Mouse (Mus musculus): ENCODE measurements around the gene Nav1. TPM values are rescaled to one million over a fixed set of nuclear protein-coding genes. Genes with fewer than 3 reads are reported as not detected.
A peak's percentile ranks its signal among the peaks of the same experiment; 100 is the strongest.

Gene Nav1
- polyA plus RNA-seq, 1 experiment from 2014 or later: 25.6 TPM

DNA sequence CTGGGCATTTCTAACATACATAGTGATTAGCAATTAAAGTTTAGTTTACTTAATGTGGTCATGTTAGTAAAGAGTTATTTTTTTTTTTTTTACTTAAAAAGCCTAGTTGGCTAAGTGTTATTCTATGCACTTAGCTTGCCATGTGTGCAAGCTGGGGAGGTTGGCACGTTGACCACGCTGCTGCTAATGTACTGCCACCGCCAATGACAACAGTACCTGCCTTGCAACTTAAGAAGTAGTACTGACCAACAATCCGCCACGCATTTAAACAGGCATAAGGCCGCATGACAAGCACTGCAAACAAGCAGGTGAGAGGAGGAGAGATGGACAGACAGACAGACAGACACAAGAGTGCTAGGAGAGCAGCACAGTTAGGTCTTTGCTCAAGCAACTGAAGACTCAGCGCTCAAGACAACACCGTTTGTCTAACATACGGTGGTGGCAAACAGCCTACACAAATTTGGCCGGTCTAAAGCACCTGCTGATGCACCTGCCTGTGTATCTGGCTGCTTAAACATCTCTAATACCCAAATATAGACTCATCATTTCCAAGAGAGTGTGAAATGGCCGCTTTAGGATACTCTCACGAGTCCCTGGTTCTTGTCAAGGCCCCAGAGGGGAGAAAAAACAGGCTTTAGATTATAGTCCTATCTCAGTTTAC is 610 bp downstream of the Nav1 start:
- Histone ChIP-seq H3K27me3 (ENCODE audit: control insufficient read depth, insufficient read depth, low read length) (no peaks in the 10 kb centered on the region), H3K4me2 (replicated peaks; ENCODE audit: low read depth, low read length) (no peak overlapping the region), H3K4me3 (ENCODE audit: low read depth, low read length) (no peak overlapping the region), H3K9me3 (ENCODE audit: control insufficient read depth, low read depth, low read length) (no peaks in the 10 kb centered on the region), H3K9ac (replicated peaks; ENCODE audit: low read depth, low read length) (no peak overlapping the region), H3K36me3 (ENCODE audit: control insufficient read depth, insufficient read depth, low read length) (no peaks in the 10 kb centered on the region), H3K27ac (ENCODE audit: low read length) (peak overlapping the region; percentile 61; the same call in 1 of the 2 replicates), H3K4me1 (ENCODE audit: control insufficient read depth, insufficient read depth, low read length) (peaks cover 5% of the 10 kb centered on the region; the same call in 1 of the 2 replicates)
- ATAC-seq (ENCODE audit: insufficient number of reproducible peaks, insufficient read depth, low FRiP score, low read depth): no peak
- WGBS: 88% methylated on average over 12 of the region's 12 CpGs

DNA sequence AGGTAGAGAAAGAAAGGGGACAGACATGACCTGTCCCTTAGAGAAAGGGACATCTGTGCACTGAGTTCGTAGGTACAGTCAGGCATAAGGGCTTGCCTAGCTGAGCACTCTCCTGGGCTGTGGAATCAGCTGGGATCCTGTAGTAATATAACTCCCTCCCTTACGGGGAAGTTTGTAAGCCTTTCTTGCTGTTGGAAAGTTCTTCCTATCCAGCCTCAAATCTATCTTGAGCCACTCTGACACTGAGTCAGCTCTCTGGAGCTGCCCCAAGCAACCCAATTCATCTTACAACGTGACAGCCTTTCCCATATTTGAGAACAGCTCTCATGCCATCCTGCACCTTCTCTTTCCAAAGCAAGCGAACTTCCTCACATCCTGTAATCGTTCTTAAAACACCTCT is 1.6 kb downstream of the Nav1 start:
- Histone ChIP-seq H3K4me3 (ENCODE audit: low read depth, low read length) (no peak overlapping the region), H3K9me3 (ENCODE audit: control insufficient read depth, low read depth, low read length) (no peaks in the 10 kb centered on the region), H3K27me3 (ENCODE audit: control insufficient read depth, insufficient read depth, low read length) (no peaks in the 10 kb centered on the region), H3K9ac (replicated peaks; ENCODE audit: low read depth, low read length) (no peak overlapping the region), H3K36me3 (ENCODE audit: control insufficient read depth, insufficient read depth, low read length) (no peaks in the 10 kb centered on the region), H3K27ac (ENCODE audit: low read length) (peak overlapping the region; percentile 61), H3K4me2 (replicated peaks; ENCODE audit: low read depth, low read length) (no peak overlapping the region), H3K4me1 (ENCODE audit: control insufficient read depth, insufficient read depth, low read length) (peaks cover 5% of the 10 kb centered on the region; the same call in 1 of the 2 replicates)
- 51% methylated on average over 5 of the region's 5 CpGs for WGBS
- peak; percentile 23; the same call in 1 of the 2 replicates for ATAC-seq (ENCODE audit: insufficient number of reproducible peaks, insufficient read depth, low FRiP score, low read depth)

DNA sequence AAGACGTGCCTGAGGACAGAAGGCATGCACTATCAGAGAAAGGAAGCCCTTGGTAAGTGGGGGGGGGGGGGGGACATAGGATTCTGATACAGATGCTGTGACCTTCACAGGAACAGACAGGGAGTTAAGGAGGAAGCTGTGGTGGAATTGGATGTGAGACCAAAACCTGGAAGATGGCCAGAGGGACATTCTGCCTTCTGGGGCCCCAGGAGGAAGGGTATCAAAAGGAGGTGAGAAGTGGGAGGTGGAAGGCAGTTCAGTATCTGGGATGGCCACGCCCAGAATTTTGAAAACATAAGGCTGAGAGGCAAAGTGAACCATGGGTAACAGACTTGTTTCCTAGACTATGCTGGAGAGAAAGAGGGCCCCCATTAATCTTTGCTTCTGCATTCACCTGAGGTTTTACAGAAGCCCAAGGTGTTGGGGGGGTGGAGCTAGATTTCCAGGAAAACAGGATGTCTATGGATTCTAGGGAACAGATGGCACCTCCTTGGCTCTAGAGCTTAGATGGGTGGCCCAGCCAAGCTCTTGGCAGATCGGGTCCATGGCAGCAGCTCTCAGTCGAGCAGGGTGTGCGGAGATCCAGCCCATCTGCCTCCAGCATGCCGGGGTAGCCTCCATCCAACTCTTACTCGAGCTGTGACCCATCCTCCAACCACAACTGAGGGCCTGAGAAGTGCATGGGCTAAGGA is 2.6 kb downstream of the Nav1 start:
- no peak for ATAC-seq (ENCODE audit: insufficient number of reproducible peaks, insufficient read depth, low FRiP score, low read depth)
- H3K9ac ChIP-seq (replicated peaks; ENCODE audit: low read depth, low read length): no peak overlapping the region
- peak overlapping the region; percentile 61; the same call in 1 of the 2 replicates for H3K27ac ChIP-seq (ENCODE audit: low read length)
- no peak overlapping the region for H3K4me3 ChIP-seq (ENCODE audit: low read depth, low read length)
- no peaks in the 10 kb centered on the region for H3K9me3 ChIP-seq (ENCODE audit: control insufficient read depth, low read depth, low read length)
- no peaks in the 10 kb centered on the region for H3K27me3 ChIP-seq (ENCODE audit: control insufficient read depth, insufficient read depth, low read length)
- no peak overlapping the region for H3K4me2 ChIP-seq (replicated peaks; ENCODE audit: low read depth, low read length)
- no peaks in the 10 kb centered on the region for H3K36me3 ChIP-seq (ENCODE audit: control insufficient read depth, insufficient read depth, low read length)
- H3K4me1 ChIP-seq (ENCODE audit: control insufficient read depth, insufficient read depth, low read length): peaks cover 5% of the 10 kb centered on the region; the same call in 1 of the 2 replicates
- 79% methylated on average over 7 of the region's 7 CpGs for WGBS

DNA sequence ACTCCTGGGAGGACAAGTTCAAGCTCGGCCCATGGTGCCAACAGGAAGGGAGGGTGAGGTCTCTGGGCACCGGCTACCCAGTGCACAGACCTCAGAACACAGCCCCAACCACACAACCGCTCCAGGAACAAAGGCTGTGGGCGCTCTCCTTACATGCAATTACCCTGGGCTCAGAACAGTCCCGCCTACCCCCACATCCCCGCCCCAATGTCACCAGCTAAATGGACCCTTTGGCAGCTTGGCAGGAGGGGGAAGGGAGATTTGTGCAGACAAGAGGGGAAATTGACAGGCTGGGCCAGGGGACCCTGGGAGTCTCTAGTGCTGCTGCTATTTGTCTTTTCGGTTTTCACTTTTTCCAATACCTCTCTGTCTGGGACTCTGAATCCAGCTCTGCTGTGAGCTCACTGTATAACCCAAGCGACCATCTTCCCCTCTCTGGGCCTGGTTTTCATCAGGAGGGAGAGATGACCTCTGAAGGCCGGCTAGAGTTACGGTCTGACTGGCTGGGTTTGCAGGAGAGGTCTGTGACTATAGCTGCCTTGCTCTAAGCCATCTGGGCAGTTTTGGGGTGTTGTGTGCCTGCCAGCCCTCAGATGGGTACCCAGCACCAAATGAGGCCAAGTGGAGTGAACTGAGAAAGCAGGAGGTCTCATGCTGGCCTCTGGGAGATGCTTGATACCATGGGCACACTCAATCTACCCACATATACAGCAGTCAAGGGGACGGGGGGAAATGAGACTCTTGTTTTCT is 3.8 kb downstream of the Nav1 start:
- Histone ChIP-seq H3K27me3 (ENCODE audit: control insufficient read depth, insufficient read depth, low read length) (no peaks in the 10 kb centered on the region), H3K36me3 (ENCODE audit: control insufficient read depth, insufficient read depth, low read length) (no peaks in the 10 kb centered on the region), H3K27ac (ENCODE audit: low read length) (no peak overlapping the region), H3K4me3 (ENCODE audit: low read depth, low read length) (no peak overlapping the region), H3K9ac (replicated peaks; ENCODE audit: low read depth, low read length) (no peak overlapping the region), H3K4me2 (replicated peaks; ENCODE audit: low read depth, low read length) (no peak overlapping the region), H3K9me3 (ENCODE audit: control insufficient read depth, low read depth, low read length) (no peaks in the 10 kb centered on the region), H3K4me1 (ENCODE audit: control insufficient read depth, insufficient read depth, low read length) (peaks cover 5% of the 10 kb centered on the region; the same call in 1 of the 2 replicates)
- ATAC-seq (ENCODE audit: insufficient number of reproducible peaks, insufficient read depth, low FRiP score, low read depth): no peak
- WGBS: 48% methylated on average over 11 of the region's 11 CpGs

DNA sequence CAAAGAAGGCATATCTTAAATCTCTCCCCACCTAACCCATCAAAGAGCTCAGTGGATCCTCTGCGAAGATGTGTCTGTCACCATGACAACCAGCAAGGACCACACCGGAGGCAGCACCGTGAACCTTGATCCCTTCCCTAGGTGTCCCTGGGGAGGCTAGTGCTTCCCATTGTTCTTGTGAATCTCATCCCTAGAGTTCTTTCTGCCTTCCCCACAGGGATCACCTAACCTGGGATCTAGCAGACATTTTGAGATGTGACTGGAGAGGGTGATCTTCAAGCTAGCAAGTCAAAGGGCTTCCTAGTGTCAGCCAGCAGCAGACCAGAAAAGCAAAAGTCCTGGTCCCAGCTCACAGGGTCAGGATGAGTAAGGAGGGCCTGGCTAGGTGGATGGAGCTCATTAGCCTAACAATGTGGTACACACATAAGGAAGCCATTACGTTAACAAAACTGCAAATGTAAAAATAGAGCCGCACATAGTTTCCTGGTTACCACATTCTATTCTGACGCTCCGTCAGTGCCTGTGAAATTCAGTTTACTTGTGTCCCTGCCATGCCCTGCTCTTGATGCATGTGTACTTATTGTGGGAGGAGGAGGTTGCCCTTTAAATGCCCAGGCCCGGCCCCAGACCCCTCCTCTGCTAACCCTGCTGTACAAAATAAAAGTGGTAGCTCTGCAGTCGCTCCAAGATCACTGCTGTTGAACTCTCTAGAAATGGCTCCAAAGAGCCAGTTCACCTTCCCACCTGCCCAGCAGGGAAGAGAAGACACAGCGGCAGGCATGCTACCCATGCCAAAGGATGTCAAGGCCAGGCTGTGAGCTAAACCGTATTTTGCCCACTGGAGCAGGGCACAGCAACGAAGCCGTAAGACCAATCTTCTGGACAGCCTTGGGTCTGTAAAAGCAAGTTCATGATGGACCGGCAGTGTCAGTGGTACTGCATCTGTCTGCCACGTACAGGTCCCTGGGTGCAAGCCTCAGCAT is 6.8 kb downstream of the Nav1 start:
- Histone ChIP-seq H3K4me2 (replicated peaks; ENCODE audit: low read depth, low read length) (no peak overlapping the region), H3K4me1 (ENCODE audit: control insufficient read depth, insufficient read depth, low read length) (peaks cover 13% of the 10 kb centered on the region; the same call in 1 of the 2 replicates), H3K9ac (replicated peaks; ENCODE audit: low read depth, low read length) (no peak overlapping the region), H3K36me3 (ENCODE audit: control insufficient read depth, insufficient read depth, low read length) (no peaks in the 10 kb centered on the region), H3K27me3 (ENCODE audit: control insufficient read depth, insufficient read depth, low read length) (no peaks in the 10 kb centered on the region), H3K27ac (ENCODE audit: low read length) (no peak overlapping the region), H3K4me3 (ENCODE audit: low read depth, low read length) (no peak overlapping the region), H3K9me3 (ENCODE audit: control insufficient read depth, low read depth, low read length) (no peaks in the 10 kb centered on the region)
- ATAC-seq (ENCODE audit: insufficient number of reproducible peaks, insufficient read depth, low FRiP score, low read depth): no peak
- 67% methylated on average over 15 of the region's 15 CpGs for WGBS

DNA sequence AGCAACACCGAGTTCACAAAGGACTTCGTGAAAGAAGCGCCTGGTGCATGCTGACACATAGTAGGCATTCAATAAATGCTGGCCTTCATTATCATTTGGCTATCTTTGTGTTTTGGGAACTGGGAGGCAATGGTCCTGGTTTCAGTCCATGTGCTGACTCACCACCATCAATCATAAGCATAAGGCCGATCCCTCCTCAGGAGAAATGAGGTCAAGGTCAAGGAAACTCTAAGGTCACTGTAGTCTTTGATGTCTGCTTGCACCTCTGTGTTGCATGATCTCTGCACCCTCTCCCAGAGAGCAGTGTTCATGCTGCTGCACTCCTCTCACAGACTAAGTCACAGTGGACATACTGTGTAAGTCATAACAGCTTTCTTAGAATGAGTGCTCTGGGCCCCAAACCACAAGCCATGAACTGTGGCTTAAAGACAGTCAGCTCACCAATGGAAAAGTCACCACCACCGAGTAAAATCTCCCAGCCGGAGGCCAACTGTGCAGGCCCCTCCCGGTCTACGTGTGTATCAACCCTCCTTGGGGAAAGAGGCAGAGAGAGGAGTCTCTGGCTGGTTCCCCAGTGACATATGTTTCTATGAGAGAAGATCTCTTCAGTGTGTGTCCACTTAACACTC is 8.7 kb downstream of the Nav1 start:
- Histone ChIP-seq H3K4me1 (ENCODE audit: control insufficient read depth, insufficient read depth, low read length) (peaks cover 13% of the 10 kb centered on the region; the same call in 1 of the 2 replicates), H3K27me3 (ENCODE audit: control insufficient read depth, insufficient read depth, low read length) (no peaks in the 10 kb centered on the region), H3K4me3 (ENCODE audit: low read depth, low read length) (no peak overlapping the region), H3K36me3 (ENCODE audit: control insufficient read depth, insufficient read depth, low read length) (no peaks in the 10 kb centered on the region), H3K9ac (replicated peaks; ENCODE audit: low read depth, low read length) (no peak overlapping the region), H3K27ac (ENCODE audit: low read length) (no peak overlapping the region), H3K4me2 (replicated peaks; ENCODE audit: low read depth, low read length) (no peak overlapping the region), H3K9me3 (ENCODE audit: control insufficient read depth, low read depth, low read length) (no peaks in the 10 kb centered on the region)
- ATAC-seq (ENCODE audit: insufficient number of reproducible peaks, insufficient read depth, low FRiP score, low read depth): no peak
- WGBS: 75% methylated on average over 8 of the region's 8 CpGs

DNA sequence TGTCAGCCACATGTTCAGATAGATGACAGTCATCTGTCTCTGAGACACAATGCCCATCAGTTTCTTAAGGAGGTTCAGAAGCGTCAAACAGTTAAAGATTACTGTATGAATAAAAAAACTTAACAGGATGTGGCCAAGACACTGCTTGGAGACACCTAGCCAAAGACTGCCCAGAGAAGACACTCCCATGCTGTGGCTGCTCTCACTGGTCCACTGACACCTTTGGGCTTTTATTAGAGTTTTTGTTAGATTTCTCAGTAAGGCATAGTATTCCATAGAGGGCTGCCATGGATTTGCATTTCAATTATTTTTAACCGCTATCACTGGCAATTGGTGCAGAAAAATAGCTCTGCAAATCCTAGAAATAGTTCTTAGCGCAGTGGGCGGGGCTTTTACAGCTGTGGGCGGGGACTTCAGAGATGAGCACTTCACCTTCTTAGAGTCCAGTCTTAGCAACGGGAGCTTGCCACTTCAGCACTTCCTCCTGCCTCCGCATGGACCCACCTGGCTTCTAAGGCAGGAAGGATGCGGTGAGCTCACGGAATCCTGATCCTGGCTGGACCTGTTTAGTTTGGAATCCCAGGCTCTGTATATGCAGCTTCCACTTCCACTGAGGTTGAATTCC is 12.7 kb downstream of the Nav1 start:
- Histone ChIP-seq H3K27ac (ENCODE audit: low read length) (no peak overlapping the region), H3K27me3 (ENCODE audit: control insufficient read depth, insufficient read depth, low read length) (no peaks in the 10 kb centered on the region), H3K4me2 (replicated peaks; ENCODE audit: low read depth, low read length) (no peak overlapping the region), H3K4me1 (ENCODE audit: control insufficient read depth, insufficient read depth, low read length) (peaks cover 8% of the 10 kb centered on the region; the same call in 1 of the 2 replicates), H3K36me3 (ENCODE audit: control insufficient read depth, insufficient read depth, low read length) (no peaks in the 10 kb centered on the region), H3K9ac (replicated peaks; ENCODE audit: low read depth, low read length) (no peak overlapping the region), H3K9me3 (ENCODE audit: control insufficient read depth, low read depth, low read length) (no peaks in the 10 kb centered on the region), H3K4me3 (ENCODE audit: low read depth, low read length) (no peak overlapping the region)
- 52% methylated on average over 9 of the region's 9 CpGs for WGBS
- ATAC-seq (ENCODE audit: insufficient number of reproducible peaks, insufficient read depth, low FRiP score, low read depth): no peak
